Mouse (Mus musculus): ENCODE results near the gene Baiap2l1.

- TF ChIP-seq E2F4 (IDR thresholded peaks at IDR 0.05; ENCODE audit: insufficient read depth) (no peak), CEBPB (IDR thresholded peaks at IDR 0.05; ENCODE audit: insufficient read depth, poor library complexity, severe bottlenecking) (no peak), POLR2A (IDR thresholded peaks at IDR 0.05; ENCODE audit: insufficient read length, low read depth) (no peak), POLR2AphosphoS2 (IDR thresholded peaks at IDR 0.05; ENCODE audit: insufficient read length, low read depth) (no peak)
Observed at GRCm38 (mm10) chr5:144271118-144271517, 86.8 kb downstream of the Baiap2l1 start.

All from myocyte (in vitro differentiated cells).